Mouse (Mus musculus) forebrain, embryonic 11.5 days (tissue): ENCODE data around the gene Gab3. TPM values are rescaled to one million over a fixed set of nuclear protein-coding genes. Genes with fewer than 3 reads are reported as not detected.
"Not testable (repeated sequence)": the region's sequence is repeated elsewhere in the genome, so short reads cannot be mapped to it uniquely, and the experiment has no call there.

ENCODE experiments used
- ATAC-seq: fragments of 200-750 bp; cut with Nextera tagmentation; replicated peaks from 2 replicates; pipeline ENCODE4 v1.8.0; 2017; ENCODE audit warnings: moderate TSS enrichment; ENCODE audit not compliant: low FRiP score
- DNase-seq: peaks from one replicate; pipeline ENCODE4 v3.0.0-alpha.2; 2017; ENCODE audit warnings: low spot score
- H3K27ac ChIP-seq: fragments of 300-500 bp; sonication (generic); 2 replicates; pipeline ENCODE4 v1.5.1; 2014; ENCODE audit warnings: low read depth, low read length
- H3K27me3 ChIP-seq: fragments of 300-500 bp; sonication (generic); 2 replicates; pipeline ENCODE4 v1.6.1; 2014; ENCODE audit warnings: mild to moderate bottlenecking, low read length, mixed read lengths; ENCODE audit not compliant: control insufficient read depth, insufficient read depth
- H3K36me3 ChIP-seq: fragments of 300-500 bp; sonication (generic); 2 replicates; pipeline ENCODE4 v1.6.1; 2014; ENCODE audit warnings: mild to moderate bottlenecking, low read length, moderate library complexity, mixed read lengths; ENCODE audit not compliant: control insufficient read depth, insufficient read depth
- H3K4me1 ChIP-seq: fragments of 300-500 bp; sonication (generic); replicated peaks from 2 replicates; pipeline ENCODE4 v1.6.1; 2014; ENCODE audit warnings: low read length, mixed read lengths; ENCODE audit not compliant: control insufficient read depth, insufficient read depth
- H3K4me2 ChIP-seq: fragments of 300-500 bp; sonication (generic); 2 replicates; pipeline ENCODE4 v1.6.1; 2014; ENCODE audit warnings: low read depth, mild to moderate bottlenecking, low read length, moderate library complexity, mixed read lengths; ENCODE audit not compliant: severe bottlenecking
- H3K4me3 ChIP-seq: fragments of 300-500 bp; sonication (generic); 2 replicates; pipeline ENCODE4 v1.5.1; 2014; ENCODE audit warnings: low read depth, low read length
- H3K9ac ChIP-seq: fragments of 300-500 bp; sonication (generic); 2 replicates; pipeline ENCODE4 v1.6.1; 2014; ENCODE audit warnings: low read length
- H3K9me3 ChIP-seq: fragments of 300-500 bp; sonication (generic); 2 replicates; pipeline ENCODE4 v1.6.1; 2016; ENCODE audit warnings: low read length, mixed read lengths; ENCODE audit not compliant: control insufficient read depth
- WGBS: fragments of 180-500 bp; shearing (Covaris S2); extraction: QIAGEN DNeasy Blood & Tissue Kit; methylation state at CpG from one replicate; pipeline ENCODE4 v1.1.7; 2014; 5-methylcytosine and 5-hydroxymethylcytosine counted together
- polyA plus RNA-seq: library from polyadenylated mRNA; unstranded; fragments of >200 nt; fragmentation: Nextera tagmentation; extraction: Ambion mirVana; gene quantifications from 2 replicates; pipeline ENCODE4 v1.2.1, GENCODE M21; 2014

Gab3 gene
- polyA plus RNA-seq, 1 experiment from 2014 or later: 1.2 TPM

- DNase-seq (no peak), ATAC-seq (no peak)
- no peaks in the 10 kb centered on the region for H3K27me3 ChIP-seq
- no peaks in the 10 kb centered on the region for H3K36me3 ChIP-seq
- H3K4me2 ChIP-seq: no peak overlapping the region
- WGBS: 86% methylated on average over 1 of the region's 1 CpGs
- no peaks in the 10 kb centered on the region for H3K9me3 ChIP-seq
- H3K4me1 ChIP-seq: no peaks in the 10 kb centered on the region
- no peak overlapping the region for H3K4me3 ChIP-seq
- no peak overlapping the region for H3K9ac ChIP-seq
- no peak overlapping the region for H3K27ac ChIP-seq
Observed at GRCm38 (mm10) chrX:75045931-75046330, 39.3 kb downstream of the Gab3 start.

- 65% methylated on average over 4 of the region's 4 CpGs for WGBS
- H3K27ac ChIP-seq: no peak overlapping the region
- no peak overlapping the region for H3K4me2 ChIP-seq
- no peak overlapping the region for H3K4me3 ChIP-seq
- no peaks in the 10 kb centered on the region for H3K36me3 ChIP-seq
- no peaks in the 10 kb centered on the region for H3K4me1 ChIP-seq
- H3K9ac ChIP-seq: no peak overlapping the region
- no peaks in the 10 kb centered on the region for H3K9me3 ChIP-seq
- DNase-seq (no peak), ATAC-seq (no peak)
- no peaks in the 10 kb centered on the region for H3K27me3 ChIP-seq
Observed at GRCm38 (mm10) chrX:75044595-75044994, 40.7 kb downstream of the Gab3 start.

- no peak for ATAC-seq
Observed at GRCm38 (mm10) chrX:75036626-75037025, 48.6 kb downstream of the Gab3 start.

GRCm38 (mm10) chrX:75035162-75035561, 50.1 kb downstream of the Gab3 start:
- Histone ChIP-seq H3K27me3 (no peaks in the 10 kb centered on the region), H3K4me2 (no peak overlapping the region), H3K4me1 (no peaks in the 10 kb centered on the region), H3K36me3 (no peaks in the 10 kb centered on the region), H3K27ac (no peak overlapping the region), H3K9me3 (no peaks in the 10 kb centered on the region), H3K4me3 (no peak overlapping the region), H3K9ac (no peak overlapping the region)
- DNase-seq (no peak), ATAC-seq (no peak)
- WGBS: 84% methylated on average over 2 of the region's 2 CpGs

More at GRCm38 (mm10) chrX:75036626-75037025, 48.6 kb downstream of the Gab3 start:
- Histone ChIP-seq H3K27me3 (no peaks in the 10 kb centered on the region), H3K4me1 (no peaks in the 10 kb centered on the region), H3K9me3 (no peaks in the 10 kb centered on the region), H3K27ac (no peak overlapping the region), H3K4me2 (no peak overlapping the region), H3K9ac (no peak overlapping the region), H3K4me3 (no peak overlapping the region), H3K36me3 (no peaks in the 10 kb centered on the region)
- no peak for DNase-seq

GRCm38 (mm10) chrX:75034054-75034453, 51.2 kb downstream of the Gab3 start:
- H3K4me3 ChIP-seq, DNase-seq, H3K9ac ChIP-seq, H3K27me3 ChIP-seq, H3K9me3 ChIP-seq, H3K36me3 ChIP-seq, H3K4me2 ChIP-seq, H3K27ac ChIP-seq, H3K4me1 ChIP-seq, ATAC-seq: not testable (repeated sequence)
- WGBS: 76% methylated on average over 1 of the region's 1 CpGs

- ATAC-seq: no peak
- 77% methylated on average over 5 of the region's 5 CpGs for WGBS
- H3K27me3 ChIP-seq: no peaks in the 10 kb centered on the region
Observed at GRCm38 (mm10) chrX:74983734-74984133, 101.5 kb downstream of the Gab3 start.

GRCm38 (mm10) chrX:74962899-74963298, 122.4 kb downstream of the Gab3 start:
- ATAC-seq, H3K4me1 ChIP-seq, H3K27me3 ChIP-seq, H3K4me3 ChIP-seq, H3K27ac ChIP-seq, H3K4me2 ChIP-seq, H3K9me3 ChIP-seq, DNase-seq, H3K9ac ChIP-seq, H3K36me3 ChIP-seq: not testable (repeated sequence)
- WGBS: 40% methylated on average over 1 of the region's 2 CpGs

More at GRCm38 (mm10) chrX:74983734-74984133, 101.5 kb downstream of the Gab3 start:
- DNase-seq: no peak
- Histone ChIP-seq H3K4me1 (no peaks in the 10 kb centered on the region), H3K27ac (no peak overlapping the region), H3K9me3 (no peaks in the 10 kb centered on the region), H3K9ac (no peak overlapping the region), H3K36me3 (no peaks in the 10 kb centered on the region), H3K4me3 (no peak overlapping the region), H3K4me2 (no peak overlapping the region)

GRCm38 (mm10) chrX:74959161-74959560, 126.1 kb downstream of the Gab3 start:
- not testable (repeated sequence) for H3K4me3 ChIP-seq, H3K9me3 ChIP-seq, H3K27me3 ChIP-seq, H3K36me3 ChIP-seq, H3K9ac ChIP-seq, H3K27ac ChIP-seq, H3K4me2 ChIP-seq, DNase-seq, H3K4me1 ChIP-seq, ATAC-seq
- 77% methylated on average over 7 of the region's 7 CpGs for WGBS
